Mouse (Mus musculus) myocyte (in vitro differentiated cells): ENCODE results near the gene Baiap2.

Experiments
- POLR2A ChIP-seq: IDR thresholded peaks from one replicate; pipeline ENCODE4 v1.6.1; 2011; ENCODE audit warnings: low read depth, mild to moderate bottlenecking, control low read depth, moderate library complexity; ENCODE audit not compliant: insufficient read length
- POLR2AphosphoS2 ChIP-seq: IDR thresholded peaks from one replicate; pipeline ENCODE4 v1.6.1; 2011; ENCODE audit warnings: low read depth, control low read depth; ENCODE audit not compliant: insufficient read length
- TCF12 ChIP-seq: IDR thresholded peaks from one replicate; pipeline ENCODE4 v1.6.1; 2011; ENCODE audit warnings: mild to moderate bottlenecking, control low read depth; ENCODE audit not compliant: poor library complexity, insufficient read depth, severe bottlenecking

GRCm38 (mm10) chr11:120022841-120023240, 80.3 kb downstream of the Baiap2 start:
- TF ChIP-seq TCF12, result no peak
- no peak for TF ChIP-seq POLR2AphosphoS2
- no peak for TF ChIP-seq POLR2A
